Comparison of ENCODE assay signal across 9 mouse cellular contexts in the genomic region with DNA sequence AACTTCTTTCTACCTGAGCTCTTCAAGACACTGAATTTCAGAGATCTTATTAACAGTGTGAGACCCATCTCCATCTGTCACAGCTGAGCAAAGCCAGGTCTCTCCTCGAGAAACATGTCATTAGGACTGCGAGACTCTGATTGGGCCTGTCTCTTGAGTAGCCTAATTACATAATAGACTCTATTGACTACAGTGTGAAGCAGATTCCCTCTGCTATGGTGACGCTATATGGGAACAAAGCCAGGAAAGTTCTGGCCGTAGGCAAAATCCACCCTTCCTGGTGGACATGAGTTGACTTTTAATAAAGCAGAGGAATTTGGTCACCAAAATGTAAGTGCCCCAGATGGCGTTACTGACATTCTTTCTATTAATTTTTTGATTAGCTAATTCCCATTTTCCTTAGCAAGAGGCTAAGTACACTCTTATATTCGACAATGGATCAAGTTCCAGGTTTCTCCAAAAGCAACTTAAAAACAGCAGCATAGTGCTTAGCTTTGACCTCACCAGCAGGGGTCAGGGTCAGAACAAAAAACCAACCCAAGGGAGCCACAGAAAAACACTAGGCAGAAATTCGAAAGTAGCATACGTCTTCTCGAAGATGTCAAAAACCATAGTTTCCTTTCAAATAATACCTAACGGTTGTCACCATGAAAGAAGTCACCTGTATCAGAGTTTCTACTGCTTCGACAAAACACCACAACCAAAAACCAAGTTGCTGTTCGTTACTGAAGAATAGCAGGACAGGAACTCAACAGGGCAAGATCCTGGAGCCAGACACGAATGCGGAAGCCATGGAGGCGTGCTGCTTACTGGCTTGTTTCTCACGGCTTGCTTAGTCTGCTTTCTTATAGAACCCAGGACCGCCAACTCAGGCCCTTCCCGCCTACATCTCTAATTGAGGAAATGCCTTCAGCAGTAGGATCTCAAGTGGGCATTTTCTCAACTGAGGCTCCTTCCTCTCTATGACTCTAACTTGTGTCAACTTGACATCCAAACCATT.
DNase-seq lines count a peak whose midpoint lies in the region; ATAC-seq lines count a peak whose summit lies in the region.
"Had no signal": no experiment of that assay in that cellular context is flagged by ENCODE, and none has a peak within 500 bp of the region (broad histone marks: within the 10 kb centered on the region; RNA-seq: fewer than 3 reads in every experiment).

No protein-coding gene starts in this region.

- H3K4me2 ChIP-seq in neural tube, embryonic 12.5 days (replicated peaks), result no peak overlapping the region
- H3K4me2 ChIP-seq in forebrain, embryonic 13.5 days, result no peak overlapping the region
- H3K4me2 ChIP-seq in intestine, embryonic 15.5 days (replicated peaks), result no peak overlapping the region
- H3K4me2 ChIP-seq: limb, embryonic 15.5 days had no signal

- 78% methylated on average over 18 of the region's 18 CpGs for WGBS in neural tube, embryonic 12.5 days
- WGBS in forebrain, embryonic 13.5 days, result 66% methylated on average over 18 of the region's 18 CpGs
- 71% methylated on average over 18 of the region's 18 CpGs for WGBS in intestine, embryonic 15.5 days

- ATAC-seq in neural tube, embryonic 12.5 days (ENCODE audit: low FRiP score, low read depth), result 0 out of 2 replicates have a peak, but pooled peaks have one; percentile 13
- peak; percentile 81; the same call in 1 of the 2 replicates for ATAC-seq in forebrain, embryonic 13.5 days
- no peak for ATAC-seq in intestine, embryonic 15.5 days

- peak; percentile 63 to 66 for DNase-seq in cerebellum, postnatal 10 days
- DNase-seq in cerebellum, adult 8-10 months, result no peak
- DNase-seq in neural tube, embryonic 10.5 days (ENCODE audit: extremely low spot score, low spot score), result no peak
- DNase-seq in splenic B cell, adult 2 months (ENCODE audit: low read depth, low spot score), result peak; percentile 35
- no peak for DNase-seq in kidney, adult 9 months

- no peaks in the 10 kb centered on the region for H3K9me3 ChIP-seq in neural tube, embryonic 12.5 days
- no peaks in the 10 kb centered on the region for H3K9me3 ChIP-seq in forebrain, embryonic 13.5 days (replicated peaks)
- H3K9me3 ChIP-seq in intestine, embryonic 15.5 days, result no peaks in the 10 kb centered on the region
- H3K9me3 ChIP-seq: limb, embryonic 15.5 days had no signal

- H3K36me3 ChIP-seq in neural tube, embryonic 12.5 days, result no peaks in the 10 kb centered on the region
- no peaks in the 10 kb centered on the region for H3K36me3 ChIP-seq in forebrain, embryonic 13.5 days (ENCODE audit: poor library complexity, severe bottlenecking)
- no peaks in the 10 kb centered on the region for H3K36me3 ChIP-seq in splenic B cell, adult 2 months (ENCODE audit: control insufficient read depth, insufficient read depth, low read length, poor library complexity, severe bottlenecking)
- H3K36me3 ChIP-seq in intestine, embryonic 15.5 days, result no peaks in the 10 kb centered on the region
- H3K36me3 ChIP-seq: limb, embryonic 15.5 days had no signal

- H3K4me1 ChIP-seq in neural tube, embryonic 12.5 days, result no peaks in the 10 kb centered on the region
- H3K4me1 ChIP-seq in forebrain, embryonic 13.5 days, result peaks cover 7% of the 10 kb centered on the region
- no peaks in the 10 kb centered on the region for H3K4me1 ChIP-seq in intestine, embryonic 15.5 days (replicated peaks)
- H3K4me1 ChIP-seq: limb, embryonic 15.5 days had no signal

- H3K27ac ChIP-seq in neural tube, embryonic 12.5 days, result no peak overlapping the region
- no peak overlapping the region for H3K27ac ChIP-seq in forebrain, embryonic 13.5 days
- no peak overlapping the region for H3K27ac ChIP-seq in intestine, embryonic 15.5 days
- H3K27ac ChIP-seq: limb, embryonic 15.5 days had no signal

- no peak overlapping the region for H3K9ac ChIP-seq in neural tube, embryonic 12.5 days
- no peak overlapping the region for H3K9ac ChIP-seq in forebrain, embryonic 13.5 days
- no peak overlapping the region for H3K9ac ChIP-seq in intestine, embryonic 15.5 days
- H3K9ac ChIP-seq: limb, embryonic 15.5 days had no signal

- H3K4me3 ChIP-seq in neural tube, embryonic 12.5 days, result no peak overlapping the region
- H3K4me3 ChIP-seq in forebrain, embryonic 13.5 days, result no peak overlapping the region
- no peak overlapping the region for H3K4me3 ChIP-seq in intestine, embryonic 15.5 days (replicated peaks)
- H3K4me3 ChIP-seq: limb, embryonic 15.5 days had no signal

- H3K27me3 ChIP-seq in neural tube, embryonic 12.5 days (replicated peaks), result no peaks in the 10 kb centered on the region
- no peaks in the 10 kb centered on the region for H3K27me3 ChIP-seq in forebrain, embryonic 13.5 days
- H3K27me3 ChIP-seq in splenic B cell, adult 2 months (ENCODE audit: control insufficient read depth, insufficient read depth, low read length, poor library complexity, severe bottlenecking), result no peaks in the 10 kb centered on the region
- no peaks in the 10 kb centered on the region for H3K27me3 ChIP-seq in intestine, embryonic 15.5 days (replicated peaks)
- H3K27me3 ChIP-seq: limb, embryonic 15.5 days had no signal

Comparison
In these comparisons a context has a peak if more than half of its experiments do, and no peak if none do; other contexts are left out.
1. DNase-seq: peak in cerebellum, postnatal 10 days (2 of 2) and splenic B cell, adult 2 months (single experiment); none in cerebellum, adult 8-10 months (single experiment), neural tube, embryonic 10.5 days (single experiment) and kidney, adult 9 months (single experiment).